Mouse (Mus musculus) adrenal gland, adult (tissue): ENCODE data around the gene Lrrc8a.

Experiments used
- DNase-seq, 2 experiments: peaks; one replicate each; pipeline ENCODE4 v3.0.0; 2022 to 2023; ENCODE audit warnings: low spot score in 1 of 2; ENCODE audit not compliant: inconsistent age in 2 of 2

Gene Lrrc8a

GRCm38 (mm10) chr2:30237199-30237880, at the start of gene Lrrc8a:
Gene Lrrc8a (plus strand): TSS chr2:30237715.
- peak; percentile 100 for DNase-seq

GRCm38 (mm10) chr2:30191790-30192580, 45.5 kb upstream of the Lrrc8a start:
- no peak for DNase-seq

- DNase-seq = no peak
These were observed 42.9 kb upstream of the Lrrc8a start for GRCm38 (mm10) chr2:30194656-30195055.

- DNase-seq = no peak
These were observed 39.5 kb upstream of the Lrrc8a start for GRCm38 (mm10) chr2:30198021-30198420.

GRCm38 (mm10) chr2:30199984-30200383, 37.5 kb upstream of the Lrrc8a start:
- peak in 1 of 2 experiments; percentile 87 for DNase-seq

GRCm38 (mm10) chr2:30200388-30200925, 37.1 kb upstream of the Lrrc8a start:
- DNase-seq = no peak

GRCm38 (mm10) chr2:30203439-30203838, 34.1 kb upstream of the Lrrc8a start:
- DNase-seq = peak in 1 of 2 experiments; percentile 68

- DNase-seq = no peak
These were observed 32.3 kb upstream of the Lrrc8a start for GRCm38 (mm10) chr2:30205255-30205628.

- peak; percentile 95 to 98 for DNase-seq
These were observed 31.7 kb upstream of the Lrrc8a start, which contains the start of gene Kyat1 for GRCm38 (mm10) chr2:30205629-30206357. Gene Kyat1 (minus strand): TSS chr2:30205847.

GRCm38 (mm10) chr2:30207401-30207800, 30.1 kb upstream of the Lrrc8a start:
- no peak for DNase-seq

GRCm38 (mm10) chr2:30207886-30208285, 29.6 kb upstream of the Lrrc8a start:
- no peak for DNase-seq

GRCm38 (mm10) chr2:30211408-30212168, 25.9 kb upstream of the Lrrc8a start:
- no peak for DNase-seq

GRCm38 (mm10) chr2:30212169-30212545, 25.4 kb upstream of the Lrrc8a start:
- DNase-seq = no peak

GRCm38 (mm10) chr2:30212951-30213350, 24.6 kb upstream of the Lrrc8a start:
- peak in 1 of 2 experiments; percentile 53 for DNase-seq

GRCm38 (mm10) chr2:30214745-30215144, 22.8 kb upstream of the Lrrc8a start:
- DNase-seq = no peak

GRCm38 (mm10) chr2:30215493-30215892, 22.0 kb upstream of the Lrrc8a start:
- DNase-seq = peak in 1 of 2 experiments; percentile 15

GRCm38 (mm10) chr2:30216293-30216692, 21.2 kb upstream of the Lrrc8a start:
- peak in 1 of 2 experiments; percentile 2 for DNase-seq

GRCm38 (mm10) chr2:30235593-30235992, 1.9 kb upstream of the Lrrc8a start:
- peak in 1 of 2 experiments; percentile 46 for DNase-seq

GRCm38 (mm10) chr2:30236426-30237198, 903 bp upstream of the Lrrc8a start:
- no peak for DNase-seq

GRCm38 (mm10) chr2:30237881-30238280, 366 bp downstream of the Lrrc8a start:
- peak in 1 of 2 experiments; percentile 93 for DNase-seq
